Mouse (Mus musculus): ENCODE measurements around the gene Ppp1r36.
"Not testable (repeated sequence)": the region's sequence is repeated elsewhere in the genome, so short reads cannot be mapped to it uniquely, and the experiment has no call there.

The Ppp1r36 gene

GRCm38 (mm10) chr12:76448127-76448526 is 30.8 kb downstream of the Ppp1r36 start:
- no peak for DNase-seq (ENCODE audit: low spot score in 2 of 2)

- DNase-seq (ENCODE audit: low spot score in 2 of 2), result no peak
Measured at GRCm38 (mm10) chr12:76452203-76452602, 34.9 kb downstream of the Ppp1r36 start.

- DNase-seq (ENCODE audit: low spot score in 2 of 2), result not testable (repeated sequence)
Measured at GRCm38 (mm10) chr12:76458445-76458844, 41.1 kb downstream of the Ppp1r36 start.

- no peak for DNase-seq (ENCODE audit: low spot score in 2 of 2)
Measured at GRCm38 (mm10) chr12:76459032-76459431, 41.7 kb downstream of the Ppp1r36 start.

- no peak for DNase-seq (ENCODE audit: low spot score in 2 of 2)
Measured at GRCm38 (mm10) chr12:76463391-76463790, 46.1 kb downstream of the Ppp1r36 start.

GRCm38 (mm10) chr12:76464651-76465252 is 47.4 kb downstream of the Ppp1r36 start:
- peak in 1 of 2 experiments; percentile 19 for DNase-seq (ENCODE audit: low spot score in 2 of 2)

- no peak for DNase-seq (ENCODE audit: low spot score in 2 of 2)
Measured at GRCm38 (mm10) chr12:76466651-76467050, 49.3 kb downstream of the Ppp1r36 start.

GRCm38 (mm10) chr12:76467256-76467655 is 49.9 kb downstream of the Ppp1r36 start:
- no peak for DNase-seq (ENCODE audit: low spot score in 2 of 2)

- peak in 1 of 2 experiments; percentile 66 for DNase-seq (ENCODE audit: low spot score in 2 of 2)
Measured at GRCm38 (mm10) chr12:76472046-76472445, 54.7 kb downstream of the Ppp1r36 start.

GRCm38 (mm10) chr12:76473562-76474245 is 56.4 kb downstream of the Ppp1r36 start:
- no peak for DNase-seq (ENCODE audit: low spot score in 2 of 2)

GRCm38 (mm10) chr12:76474246-76474583 is 56.9 kb downstream of the Ppp1r36 start:
- DNase-seq (ENCODE audit: low spot score in 2 of 2), result no peak

- DNase-seq (ENCODE audit: low spot score in 2 of 2), result no peak
Measured at GRCm38 (mm10) chr12:76474802-76475201, 57.5 kb downstream of the Ppp1r36 start.

GRCm38 (mm10) chr12:76476146-76476545 is 58.8 kb downstream of the Ppp1r36 start:
- DNase-seq (ENCODE audit: low spot score in 2 of 2), result no peak

- DNase-seq (ENCODE audit: low spot score in 2 of 2), result no peak
Measured at GRCm38 (mm10) chr12:76478309-76479023, 61.1 kb downstream of the Ppp1r36 start.

GRCm38 (mm10) chr12:76479174-76479573 is 61.8 kb downstream of the Ppp1r36 start:
- DNase-seq (ENCODE audit: low spot score in 2 of 2), result no peak

GRCm38 (mm10) chr12:76479836-76480495 is 62.6 kb downstream of the Ppp1r36 start:
- no peak for DNase-seq (ENCODE audit: low spot score in 2 of 2)

- no peak for DNase-seq (ENCODE audit: low spot score in 2 of 2)
Measured at GRCm38 (mm10) chr12:76482446-76482845, 65.1 kb downstream of the Ppp1r36 start.

- DNase-seq (ENCODE audit: low spot score in 2 of 2), result no peak
Measured at GRCm38 (mm10) chr12:76482948-76483347, 65.6 kb downstream of the Ppp1r36 start.

- no peak for DNase-seq (ENCODE audit: low spot score in 2 of 2)
Measured at GRCm38 (mm10) chr12:76484881-76485280, 67.5 kb downstream of the Ppp1r36 start.

- no peak for DNase-seq (ENCODE audit: low spot score in 2 of 2)
Measured at GRCm38 (mm10) chr12:76485381-76485780, 68.0 kb downstream of the Ppp1r36 start.

- DNase-seq (ENCODE audit: low spot score in 2 of 2), result no peak
Measured at GRCm38 (mm10) chr12:76486943-76487342, 69.6 kb downstream of the Ppp1r36 start.
